Mouse (Mus musculus) urinary bladder, postnatal 14 days (tissue): ENCODE data around the gene Tspo2.
A peak's percentile ranks its signal among the peaks of the same experiment; 100 is the strongest.
"Not testable (repeated sequence)": the region's sequence is repeated elsewhere in the genome, so short reads cannot be mapped to it uniquely, and the experiment has no call there.

Source experiments
- DNase-seq: peaks from one replicate; pipeline ENCODE4 v3.0.0; 2021; ENCODE audit warnings: low spot score

Tspo2 gene

GRCm38 (mm10) chr17:48451353-48451675 is at the start of gene Tspo2:
Gene Tspo2, minus strand, starts transcription at chr17:48451522.
- DNase-seq, result no peak

- DNase-seq, result no peak
Measured at GRCm38 (mm10) chr17:48500846-48501445, 49.6 kb upstream of the Tspo2 start.

DNA sequence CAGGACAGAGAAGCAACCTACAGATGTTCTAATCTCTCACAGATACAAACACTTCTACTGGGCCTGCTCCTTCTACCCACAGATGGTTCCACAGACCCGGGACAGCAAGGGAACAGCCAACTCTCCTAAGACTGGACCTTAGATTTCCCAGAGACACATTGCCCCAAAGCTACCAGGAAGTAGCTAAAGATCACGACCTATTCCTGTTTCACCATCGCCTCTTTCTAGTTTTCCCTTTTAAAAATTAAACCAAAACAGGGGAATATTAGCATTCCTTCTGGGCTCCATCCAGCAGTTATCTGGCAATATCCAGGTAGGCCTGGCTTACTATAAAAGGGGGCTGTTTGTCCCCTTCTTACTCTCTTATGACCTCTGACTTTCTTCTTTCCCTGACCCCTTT is 46.7 kb upstream of the Tspo2 start:
- no peak for DNase-seq

DNA sequence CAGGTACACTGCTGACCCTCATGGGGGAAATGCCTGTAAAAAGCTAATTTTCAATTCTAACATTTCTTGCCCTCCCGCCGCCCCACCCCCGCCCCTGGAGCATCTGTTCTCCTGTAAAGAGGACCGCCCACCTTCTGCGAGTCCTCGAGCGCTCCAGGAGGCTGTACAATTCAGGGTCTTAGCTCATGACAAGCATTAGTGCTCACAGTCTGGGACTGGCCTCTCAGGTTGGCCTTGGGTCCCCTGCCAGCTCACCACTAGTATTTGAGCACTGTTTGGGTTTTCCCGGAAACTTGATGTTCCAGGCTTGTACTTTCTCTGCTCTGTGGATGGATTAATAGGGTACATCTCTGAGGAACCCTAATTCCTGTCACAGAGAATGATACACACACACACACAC is 42.7 kb upstream of the Tspo2 start:
- DNase-seq, result no peak

DNA sequence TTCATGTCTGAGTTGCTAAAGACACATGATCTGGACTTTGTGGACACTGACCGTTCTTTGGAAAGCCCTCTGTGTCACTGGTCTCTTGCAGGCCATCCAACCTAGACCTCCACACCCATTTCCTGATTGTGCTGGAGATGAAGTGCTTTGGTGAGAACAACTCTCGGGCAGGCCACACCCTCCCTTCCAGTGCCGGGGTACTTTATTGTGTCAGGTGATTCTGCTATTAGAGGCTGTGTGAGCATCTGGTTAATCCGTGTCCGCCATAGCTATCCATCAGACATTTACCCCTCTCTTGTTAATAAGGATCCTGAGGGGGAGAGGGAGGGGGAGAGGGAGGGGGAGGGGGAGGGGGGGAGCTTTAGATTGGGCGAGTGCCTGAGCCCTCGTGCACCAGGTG is 42.3 kb upstream of the Tspo2 start:
- no peak for DNase-seq

DNA sequence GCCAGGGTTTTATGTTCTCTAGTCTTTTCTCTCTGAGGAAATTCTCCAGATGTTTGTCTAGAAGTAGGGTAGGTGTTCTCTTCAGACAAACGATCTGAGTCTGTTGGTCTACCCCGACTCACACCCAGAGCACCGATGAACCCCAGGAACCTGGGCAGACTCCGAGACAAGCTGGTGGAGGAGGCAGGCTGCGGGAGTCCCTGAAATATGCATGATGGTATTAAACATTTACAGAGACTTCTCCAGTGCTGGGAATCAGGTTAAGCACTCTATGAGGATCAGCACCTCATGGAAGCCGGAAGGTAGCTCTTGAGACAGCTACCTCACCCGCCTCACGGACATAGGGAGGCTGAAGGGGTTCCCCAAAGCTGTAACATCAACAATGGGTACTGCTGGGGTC is 41.3 kb upstream of the Tspo2 start:
- no peak for DNase-seq

- DNase-seq, result no peak
Measured at GRCm38 (mm10) chr17:48489466-48489865, 38.1 kb upstream of the Tspo2 start.

GRCm38 (mm10) chr17:48484191-48484590 is 32.9 kb upstream of the Tspo2 start:
- no peak for DNase-seq

- no peak for DNase-seq
Measured at GRCm38 (mm10) chr17:48483764-48484163, 32.4 kb upstream of the Tspo2 start.

DNA sequence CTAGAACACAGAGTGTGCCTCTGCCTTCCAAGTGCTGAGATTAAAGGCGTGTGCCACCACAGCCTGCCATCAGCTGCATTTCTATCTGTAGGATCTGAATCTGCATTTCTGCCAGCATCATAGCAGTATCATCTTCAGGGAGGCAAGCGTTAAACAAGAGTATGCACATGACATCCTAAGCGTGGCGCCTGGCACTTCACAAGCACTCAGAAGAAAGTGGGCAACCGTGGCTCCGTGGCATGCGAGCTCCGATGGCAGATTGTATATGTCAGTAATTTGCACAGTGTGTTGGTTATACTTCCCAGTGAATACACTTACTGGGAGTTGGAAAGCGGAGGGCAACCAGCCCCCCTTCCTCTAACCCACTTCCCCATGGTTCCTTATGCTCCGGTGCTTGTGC is 28.6 kb upstream of the Tspo2 start:
- DNase-seq, result no peak

GRCm38 (mm10) chr17:48475444-48475843 is 24.1 kb upstream of the Tspo2 start:
- DNase-seq, result no peak

DNA sequence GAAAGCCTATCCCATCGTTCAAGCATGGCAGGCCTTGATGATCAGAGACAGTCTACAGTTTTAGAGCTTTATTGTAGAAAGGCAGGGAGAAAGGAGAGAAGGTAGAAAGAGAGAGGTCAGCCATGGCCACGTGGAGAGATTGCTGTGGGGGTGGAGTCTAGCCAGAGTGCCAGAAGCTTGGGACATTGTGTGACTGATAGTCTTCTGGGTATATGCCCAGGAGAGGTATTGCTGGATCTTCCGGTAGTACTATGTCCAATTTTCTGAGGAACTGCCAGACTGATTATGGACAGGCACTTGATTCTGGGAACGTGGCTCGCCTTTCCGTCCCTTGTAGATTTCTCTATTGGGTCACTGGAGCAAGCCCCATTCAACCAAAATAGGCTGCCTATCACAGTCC is 23.0 kb upstream of the Tspo2 start:
- DNase-seq, result not testable (repeated sequence)

GRCm38 (mm10) chr17:48467395-48468231 is 16.3 kb upstream of the Tspo2 start:
- peak; percentile 82 for DNase-seq

GRCm38 (mm10) chr17:48466769-48467394 is 15.6 kb upstream of the Tspo2 start:
- no peak for DNase-seq

GRCm38 (mm10) chr17:48463391-48463790 is 12.1 kb upstream of the Tspo2 start:
- no peak for DNase-seq

- DNase-seq, result no peak
Measured at GRCm38 (mm10) chr17:48462096-48462495, 10.8 kb upstream of the Tspo2 start.

- DNase-seq, result no peak
Measured at GRCm38 (mm10) chr17:48457971-48458653, 6.8 kb upstream of the Tspo2 start.

- DNase-seq, result no peak
Measured at GRCm38 (mm10) chr17:48455955-48456354, 4.6 kb upstream of the Tspo2 start.

- no peak for DNase-seq
Measured at GRCm38 (mm10) chr17:48454688-48455087, 3.4 kb upstream of the Tspo2 start, which contains the start of gene Unc5cl. Gene Unc5cl, plus strand, starts transcription at chr17:48454901.

DNA sequence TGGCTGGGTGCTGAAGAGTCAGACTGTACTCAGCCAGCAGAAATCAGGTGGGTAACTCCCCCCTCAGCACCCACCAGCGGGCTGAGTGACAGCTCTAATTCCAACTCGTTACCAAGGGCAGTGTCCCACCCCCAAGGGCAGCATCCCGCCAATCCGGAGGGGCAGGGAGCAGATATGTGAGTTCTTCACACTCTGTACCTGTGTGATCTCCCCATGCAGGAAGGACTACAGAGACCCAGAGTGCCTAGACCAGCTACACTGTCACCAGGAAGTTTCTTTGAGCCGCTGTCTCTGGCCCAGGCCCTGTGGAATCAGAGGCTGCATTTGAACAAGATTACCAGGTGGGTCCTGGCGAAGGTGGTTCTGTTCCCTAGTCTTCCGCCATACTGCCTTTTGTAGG is 2.9 kb upstream of the Tspo2 start:
- DNase-seq, result no peak

- DNase-seq, result no peak
Measured at GRCm38 (mm10) chr17:48453489-48453888, 2.2 kb upstream of the Tspo2 start.

DNA sequence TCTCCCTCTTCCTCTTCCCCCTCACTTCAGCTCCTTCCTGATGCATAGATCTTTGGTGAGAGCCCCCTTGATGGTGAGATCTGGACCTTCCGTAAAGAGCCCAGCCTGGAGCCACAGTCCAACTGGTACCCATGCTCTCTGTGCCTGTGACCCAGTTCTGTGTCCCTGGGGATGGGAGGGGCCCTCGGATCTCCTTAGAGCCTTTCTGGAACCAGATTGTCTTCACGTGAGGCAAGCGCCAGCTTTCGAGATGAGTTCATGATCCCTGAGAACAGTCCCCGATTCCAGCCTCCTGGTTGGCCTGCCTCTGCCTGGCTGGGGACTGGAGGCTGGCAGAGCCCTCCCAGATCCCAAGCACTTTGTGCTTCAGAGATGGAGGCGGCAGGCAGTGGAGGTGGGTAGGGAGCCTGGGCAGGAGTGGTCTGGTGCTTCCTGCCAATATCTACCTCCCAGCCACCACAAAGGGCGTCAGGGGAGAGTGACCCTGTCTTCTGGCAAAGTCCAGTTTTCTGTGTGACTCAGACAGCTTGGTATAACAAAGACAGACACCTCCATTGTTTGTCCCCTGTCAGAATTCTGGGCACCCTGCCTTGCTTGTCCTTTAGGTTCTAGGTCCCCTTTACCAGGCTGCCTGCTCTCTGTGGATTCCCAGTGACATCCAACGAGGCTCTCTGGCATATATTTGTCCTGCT is 577 bp upstream of the Tspo2 start:
- DNase-seq, result no peak
